Mouse (Mus musculus): ENCODE data around the gene Olfr324. TPM values are rescaled to one million over a fixed set of nuclear protein-coding genes. Genes with fewer than 3 reads are reported as not detected.

Gene Olfr324
- polyA plus RNA-seq, 1 experiment, result not detected

DNA sequence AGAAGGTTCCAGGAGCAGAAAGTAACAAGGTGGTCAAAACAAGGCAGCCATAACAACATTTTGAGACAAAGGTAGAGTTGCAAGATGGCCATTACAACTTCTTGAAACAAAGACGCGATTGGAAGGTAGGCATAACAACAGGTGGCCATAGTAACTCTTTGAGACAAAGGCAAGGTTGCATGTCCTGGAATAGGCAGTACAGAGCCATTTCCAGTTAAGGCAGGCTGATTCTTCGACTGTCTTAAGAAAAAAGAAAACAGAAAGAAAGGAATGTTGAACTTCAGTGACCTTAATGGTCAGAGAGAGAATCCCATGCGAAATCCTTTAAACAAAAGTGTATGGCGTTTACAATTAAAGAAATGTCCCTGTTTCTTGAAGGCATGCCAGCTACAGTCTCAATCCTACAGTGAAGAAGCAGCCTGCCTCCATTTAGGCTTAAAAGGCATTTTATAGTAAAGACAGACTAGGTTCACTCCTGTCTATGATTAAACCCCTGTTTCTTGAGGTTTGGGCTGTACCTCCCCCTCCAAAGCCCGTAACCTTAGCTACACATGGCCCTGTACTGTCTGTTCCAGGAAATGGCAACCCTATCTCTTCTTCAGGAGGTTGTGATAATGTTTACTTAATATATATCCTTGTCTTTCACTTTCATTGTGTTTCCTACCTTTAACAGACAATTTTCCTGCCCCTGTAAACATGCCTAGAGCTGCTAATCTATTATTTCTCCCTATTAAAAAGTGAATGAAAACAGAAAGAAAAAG is 8.1 kb downstream of the Olfr324 start:
- TF ChIP-seq POLR2A (IDR thresholded peaks at IDR 0.05; ENCODE audit: borderline replicate concordance, extremely low read depth, low read depth, low read length) (no peak), CTCF (IDR thresholded peaks at IDR 0.05; ENCODE audit: insufficient read depth, low read length) (no peak)
- DNase-seq, result no peak
- no peaks in the 10 kb centered on the region for H3K4me1 ChIP-seq (ENCODE audit: control insufficient read depth, insufficient read depth, low read length)
- 65% methylated on average over 6 of the region's 6 CpGs for WGBS
- H3K4me3 ChIP-seq (replicated peaks; ENCODE audit: extremely low read depth, low read depth, low read length), result no peak overlapping the region

DNA sequence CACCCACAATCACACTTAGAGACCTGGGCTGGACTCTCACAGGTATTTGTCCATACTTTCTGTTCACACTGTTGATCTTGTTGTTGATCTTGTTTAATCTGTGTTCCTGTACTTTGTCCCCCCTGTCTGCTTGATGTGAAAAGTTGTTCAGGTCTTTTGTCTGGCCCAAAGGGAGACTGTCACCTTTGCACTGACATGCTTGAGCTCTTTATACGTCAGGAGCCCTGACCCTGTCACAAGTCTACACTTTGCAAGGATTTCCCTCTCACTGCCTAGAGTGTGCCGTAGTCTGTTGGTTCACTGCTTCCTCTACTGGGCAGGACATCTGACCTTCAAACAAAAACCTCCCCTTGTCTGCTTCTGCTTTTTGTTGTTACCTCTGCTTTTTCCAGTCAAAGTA is 9.8 kb downstream of the Olfr324 start:
- Histone ChIP-seq H3K4me3 (replicated peaks; ENCODE audit: extremely low read depth, low read depth, low read length) (no peak overlapping the region), H3K4me1 (ENCODE audit: control insufficient read depth, insufficient read depth, low read length) (no peaks in the 10 kb centered on the region)
- no peak for TF ChIP-seq CTCF (IDR thresholded peaks at IDR 0.05; ENCODE audit: insufficient read depth, low read length)
- TF ChIP-seq POLR2A (IDR thresholded peaks at IDR 0.05; ENCODE audit: borderline replicate concordance, extremely low read depth, low read depth, low read length), result no peak
- DNase-seq, result no peak
- WGBS, result 45% methylated on average over 2 of the region's 2 CpGs

DNA sequence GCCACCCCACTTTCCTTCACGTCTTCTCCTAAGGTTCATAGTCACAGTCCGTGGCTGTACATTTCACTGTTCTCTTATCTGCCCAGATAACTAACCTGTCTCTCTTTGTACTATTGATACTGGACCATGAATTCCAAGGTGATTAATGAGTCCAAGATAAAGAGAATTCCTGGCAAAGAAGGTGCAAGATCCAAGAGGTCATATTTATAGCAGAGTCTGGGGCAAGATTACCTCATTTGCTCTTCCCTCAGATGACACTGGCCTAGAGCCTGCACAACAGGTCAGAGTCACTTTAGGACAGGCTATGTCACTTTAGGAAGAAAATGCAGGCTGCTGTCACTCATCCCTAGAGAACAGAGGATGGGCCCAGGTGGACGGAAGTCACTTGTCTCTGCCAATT is 10.3 kb downstream of the Olfr324 start:
- no peak for DNase-seq
- Histone ChIP-seq H3K4me3 (replicated peaks; ENCODE audit: extremely low read depth, low read depth, low read length) (no peak overlapping the region), H3K4me1 (ENCODE audit: control insufficient read depth, insufficient read depth, low read length) (no peaks in the 10 kb centered on the region)
- TF ChIP-seq CTCF (IDR thresholded peaks at IDR 0.05; ENCODE audit: insufficient read depth, low read length) (no peak), POLR2A (IDR thresholded peaks at IDR 0.05; ENCODE audit: borderline replicate concordance, extremely low read depth, low read depth, low read length) (no peak)
- WGBS, result 41% methylated on average over 3 of the region's 3 CpGs

DNA sequence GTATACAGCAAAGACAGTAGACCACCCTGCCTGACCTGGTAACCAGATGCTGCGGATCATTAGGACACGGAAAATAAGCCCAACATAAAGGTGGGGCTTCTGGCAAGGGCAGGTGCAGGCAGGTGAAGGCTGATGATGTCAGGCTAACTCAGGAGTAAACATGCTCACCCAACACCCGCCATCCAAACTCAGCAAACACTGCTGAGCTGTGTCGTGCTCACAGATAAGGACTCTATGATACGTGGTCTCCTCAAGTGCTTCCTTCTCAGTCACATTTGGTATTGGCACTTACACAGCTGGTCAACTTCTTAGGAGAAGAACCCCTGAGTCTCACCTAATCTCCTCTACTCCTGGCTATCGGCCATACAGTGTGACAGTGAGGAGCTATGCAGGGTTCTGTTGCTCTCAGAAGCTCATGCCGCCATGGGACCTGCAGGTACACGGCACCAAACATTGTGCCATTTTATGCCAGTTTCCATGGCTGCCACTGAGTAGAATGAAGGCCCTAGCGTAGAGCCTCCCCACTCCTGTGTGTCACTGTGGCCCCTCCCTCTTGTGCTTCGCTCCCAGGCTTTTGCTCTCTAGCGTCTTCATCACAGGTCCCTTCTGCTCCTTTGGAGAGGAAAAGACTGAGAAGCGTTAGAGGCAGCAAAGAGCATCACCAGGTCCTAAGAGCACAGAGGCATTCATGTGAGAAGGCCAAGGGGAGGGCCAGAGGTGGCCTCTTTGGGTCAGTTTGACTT is 11.4 kb downstream of the Olfr324 start:
- 83% methylated on average over 12 of the region's 12 CpGs for WGBS
- no peak for TF ChIP-seq POLR2A (IDR thresholded peaks at IDR 0.05; ENCODE audit: borderline replicate concordance, extremely low read depth, low read depth, low read length)
- DNase-seq, result no peak
- Histone ChIP-seq H3K4me3 (replicated peaks; ENCODE audit: extremely low read depth, low read depth, low read length) (no peak overlapping the region), H3K4me1 (ENCODE audit: control insufficient read depth, insufficient read depth, low read length) (no peaks in the 10 kb centered on the region)

DNA sequence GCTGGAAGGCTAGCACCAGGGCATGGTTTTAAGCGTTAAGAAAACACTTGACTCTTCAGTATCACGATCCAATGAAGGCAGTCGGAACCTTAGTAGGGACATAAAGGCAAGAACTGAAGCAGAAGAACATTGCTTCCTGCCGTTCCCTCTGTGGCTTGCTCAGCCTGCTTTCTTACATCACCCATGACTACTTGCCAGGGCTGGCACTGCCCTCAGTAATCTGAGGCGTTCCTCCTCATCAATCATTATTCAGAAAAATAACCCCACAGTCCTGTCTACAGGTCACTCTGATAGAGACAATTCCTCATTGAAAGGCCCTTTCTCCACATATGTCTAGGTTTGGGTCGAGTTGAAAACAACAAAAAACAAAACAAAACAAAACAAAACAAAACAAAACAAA is 12.1 kb downstream of the Olfr324 start:
- WGBS, result 68% methylated on average over 6 of the region's 6 CpGs
- TF ChIP-seq CTCF (IDR thresholded peaks at IDR 0.05; ENCODE audit: insufficient read depth, low read length) (no peak), POLR2A (IDR thresholded peaks at IDR 0.05; ENCODE audit: borderline replicate concordance, extremely low read depth, low read depth, low read length) (no peak)
- Histone ChIP-seq H3K4me3 (replicated peaks; ENCODE audit: extremely low read depth, low read depth, low read length) (no peak overlapping the region), H3K4me1 (ENCODE audit: control insufficient read depth, insufficient read depth, low read length) (no peaks in the 10 kb centered on the region)
- DNase-seq, result no peak

DNA sequence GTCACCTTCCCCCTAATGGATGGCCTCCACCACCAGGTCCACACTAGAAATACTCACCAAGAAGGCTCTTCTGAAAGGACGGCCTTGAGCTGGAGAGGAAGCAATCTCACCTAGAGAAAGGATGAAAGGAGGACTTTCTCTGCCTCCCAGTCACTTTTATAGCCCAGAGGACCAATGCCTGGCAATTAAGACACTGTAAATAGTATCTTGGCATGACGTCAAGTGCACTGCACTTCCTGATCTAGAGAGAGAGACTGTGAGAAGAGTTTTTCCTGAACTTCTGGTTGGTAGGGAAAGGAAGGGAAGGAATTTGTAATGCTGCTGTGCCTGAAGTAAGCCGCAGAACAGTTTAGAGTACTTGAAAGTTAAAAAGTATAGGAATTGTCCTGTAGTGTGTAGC is 18.4 kb downstream of the Olfr324 start:
- TF ChIP-seq CTCF (IDR thresholded peaks at IDR 0.05; ENCODE audit: insufficient read depth, low read length) (no peak), POLR2A (IDR thresholded peaks at IDR 0.05; ENCODE audit: borderline replicate concordance, extremely low read depth, low read depth, low read length) (no peak)
- Histone ChIP-seq H3K4me3 (replicated peaks; ENCODE audit: extremely low read depth, low read depth, low read length) (no peak overlapping the region), H3K4me1 (ENCODE audit: control insufficient read depth, insufficient read depth, low read length) (no peaks in the 10 kb centered on the region)
- DNase-seq, result no peak
- WGBS, result 49% methylated on average over 3 of the region's 3 CpGs

DNA sequence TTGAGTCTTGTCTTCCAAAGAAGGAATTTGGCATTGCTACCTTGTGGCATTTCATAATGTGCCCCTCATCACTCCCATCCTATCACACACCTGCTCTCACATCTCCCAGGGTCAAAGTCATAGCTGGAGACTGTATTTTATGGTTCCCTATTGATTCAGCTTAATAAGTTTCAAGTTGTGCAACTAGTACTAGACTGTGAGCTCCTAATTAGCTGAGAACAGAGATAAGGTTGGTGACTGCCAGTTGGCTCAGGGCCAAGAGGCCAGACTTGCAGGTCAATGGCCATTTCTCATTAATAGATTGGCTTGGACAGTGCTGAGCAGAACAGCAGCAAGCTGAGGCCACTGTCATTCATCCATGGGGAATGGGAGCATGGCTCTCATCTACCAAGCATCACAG is 19.6 kb downstream of the Olfr324 start:
- no peak for TF ChIP-seq CTCF (IDR thresholded peaks at IDR 0.05; ENCODE audit: insufficient read depth, low read length)
- no peak for TF ChIP-seq POLR2A (IDR thresholded peaks at IDR 0.05; ENCODE audit: borderline replicate concordance, extremely low read depth, low read depth, low read length)
- Histone ChIP-seq H3K4me3 (replicated peaks; ENCODE audit: extremely low read depth, low read depth, low read length) (no peak overlapping the region), H3K4me1 (ENCODE audit: control insufficient read depth, insufficient read depth, low read length) (no peaks in the 10 kb centered on the region)
- no peak for DNase-seq

DNA sequence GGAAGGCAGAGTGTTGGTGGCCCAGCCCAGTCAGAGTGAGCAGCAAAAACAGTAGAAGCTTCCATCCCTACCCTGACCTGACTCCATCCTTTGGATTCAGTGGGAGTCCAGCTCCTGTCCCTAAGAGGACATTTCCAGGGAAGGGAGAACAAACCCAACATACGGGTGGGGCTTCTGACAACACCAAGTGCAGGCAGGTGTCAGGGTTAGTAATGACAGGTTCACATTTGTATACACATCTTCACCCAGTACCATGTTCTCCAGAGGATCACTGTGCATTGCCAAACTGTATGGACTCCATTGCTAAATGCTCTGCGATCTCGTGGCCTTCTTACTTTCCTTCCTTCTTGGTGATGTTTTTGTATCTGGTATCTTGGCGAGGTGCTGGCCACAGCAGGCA is 21.1 kb downstream of the Olfr324 start, which contains the start of gene 2210407C18Rik:
TSS of gene 2210407C18Rik (minus strand) at position 101 of the 400 bp plus-strand sequence.
- TF ChIP-seq CTCF (IDR thresholded peaks at IDR 0.05; ENCODE audit: insufficient read depth, low read length) (no peak), POLR2A (IDR thresholded peaks at IDR 0.05; ENCODE audit: borderline replicate concordance, extremely low read depth, low read depth, low read length) (no peak)
- no peaks in the 10 kb centered on the region for H3K4me1 ChIP-seq (ENCODE audit: control insufficient read depth, insufficient read depth, low read length)
- no peak within 1 kb of the TSS for H3K4me3 ChIP-seq (replicated peaks; ENCODE audit: extremely low read depth, low read depth, low read length)
- no peak for DNase-seq
- 86% methylated on average over 4 of the region's 4 CpGs for WGBS

DNA sequence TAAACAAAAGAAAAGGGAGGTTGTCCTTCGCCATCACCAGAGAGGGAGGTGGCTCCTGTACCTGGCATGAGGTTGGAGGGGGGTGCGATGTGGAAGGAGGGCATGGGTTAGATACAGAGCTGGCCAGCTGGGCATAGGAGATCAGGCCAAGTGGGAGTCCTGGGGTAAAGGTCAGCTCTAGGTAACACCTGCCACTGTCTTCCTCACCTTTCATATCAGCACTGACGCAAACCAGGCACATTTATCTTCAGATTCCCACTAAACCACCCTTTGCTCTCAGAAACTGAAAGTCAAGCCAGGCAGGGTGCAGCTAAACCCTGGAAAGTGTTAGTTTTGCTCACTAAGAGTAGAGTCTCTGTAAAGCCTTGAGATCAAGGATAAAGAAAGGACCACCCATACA is 23.5 kb downstream of the Olfr324 start:
- DNase-seq, result no peak
- WGBS, result 44% methylated on average over 3 of the region's 3 CpGs
- no peak for TF ChIP-seq POLR2A (IDR thresholded peaks at IDR 0.05; ENCODE audit: borderline replicate concordance, extremely low read depth, low read depth, low read length)
- no peak for TF ChIP-seq CTCF (IDR thresholded peaks at IDR 0.05; ENCODE audit: insufficient read depth, low read length)

DNA sequence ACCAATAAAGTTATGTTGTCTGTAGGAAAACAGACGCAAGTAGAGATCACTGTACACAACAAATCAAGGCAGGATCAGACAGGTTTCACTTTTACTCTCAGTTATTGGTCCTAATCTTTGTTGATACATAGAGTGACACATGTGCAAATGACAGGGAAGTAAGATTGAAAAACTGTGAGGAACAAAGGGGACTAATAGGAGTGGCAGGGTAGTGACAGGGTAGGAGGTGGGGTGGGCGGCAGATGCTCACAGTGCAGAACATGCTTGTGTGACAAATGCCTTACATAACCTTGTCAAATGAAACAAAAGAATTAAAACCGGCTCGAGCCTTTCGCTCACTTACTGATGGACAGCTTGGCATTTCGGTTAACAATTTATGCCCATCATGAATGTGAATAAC is 23.9 kb downstream of the Olfr324 start:
- H3K4me1 ChIP-seq (ENCODE audit: control insufficient read depth, insufficient read depth, low read length), result no peaks in the 10 kb centered on the region
- no peak for TF ChIP-seq POLR2A (IDR thresholded peaks at IDR 0.05; ENCODE audit: borderline replicate concordance, extremely low read depth, low read depth, low read length)
- no peak for TF ChIP-seq CTCF (IDR thresholded peaks at IDR 0.05; ENCODE audit: insufficient read depth, low read length)
- DNase-seq, result no peak
- 60% methylated on average over 6 of the region's 6 CpGs for WGBS
- H3K4me3 ChIP-seq (replicated peaks; ENCODE audit: extremely low read depth, low read depth, low read length), result no peak overlapping the region

More for the DNA sequence above, 23.5 kb downstream of the Olfr324 start:
- H3K4me1 ChIP-seq (ENCODE audit: control insufficient read depth, insufficient read depth, low read length), result no peaks in the 10 kb centered on the region
- no peak overlapping the region for H3K4me3 ChIP-seq (replicated peaks; ENCODE audit: extremely low read depth, low read depth, low read length)

All from lung, adult 2 months (tissue).